Mouse (Mus musculus): Measurements from ENCODE around the gene Hist1h2ak. TPM values are rescaled to one million over a fixed set of nuclear protein-coding genes. Genes with fewer than 3 reads are reported as not detected.
A peak's percentile ranks its signal among the peaks of the same experiment; 100 is the strongest.
"Not testable (repeated sequence)": the region's sequence is repeated elsewhere in the genome, so short reads cannot be mapped to it uniquely, and the experiment has no call there.

The Hist1h2ak gene
- polyA plus RNA-seq, 1 experiment from 2014 or later: 22.2 TPM

DNA sequence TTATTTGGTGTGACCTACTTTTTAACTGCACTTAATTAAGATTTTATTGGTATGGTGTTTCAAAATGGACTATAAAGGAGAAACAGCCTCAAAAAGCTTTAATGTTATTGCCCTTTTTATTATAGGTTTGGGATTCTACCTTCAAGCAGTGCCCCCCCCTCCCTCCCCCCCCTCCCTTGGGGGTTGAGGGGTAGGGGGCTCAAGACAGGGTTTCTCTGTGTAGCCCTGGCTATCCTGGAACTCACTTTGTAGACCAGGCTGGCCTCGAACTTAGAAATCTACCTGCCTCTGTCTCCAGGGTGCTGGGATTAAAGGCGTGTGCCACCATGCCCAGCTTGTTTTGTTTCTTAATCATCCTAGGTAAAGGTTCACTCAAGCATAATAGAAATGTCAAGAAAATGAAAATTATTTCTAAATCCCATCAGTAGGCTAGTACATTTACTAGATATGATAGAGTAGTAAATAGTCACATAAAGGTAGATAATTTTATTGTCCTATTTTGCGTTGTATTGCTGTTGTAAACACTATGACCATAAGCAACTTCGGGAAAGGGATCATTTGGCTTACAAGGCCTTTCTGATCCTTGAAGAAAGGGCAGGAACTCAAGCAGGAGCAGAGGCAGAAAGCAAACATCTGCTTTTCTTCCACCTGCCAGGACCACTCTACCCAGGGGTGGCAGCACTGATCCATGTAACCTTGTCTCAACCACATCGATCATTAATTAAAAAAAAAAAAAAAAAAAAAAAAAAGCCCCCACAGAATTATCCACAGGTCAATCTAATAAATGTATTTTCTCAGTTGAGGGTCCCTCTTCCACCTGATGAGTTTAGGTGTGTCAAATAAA lies 30.4 kb downstream of the Hist1h2ak start:
- H3K4me3 ChIP-seq (replicated peaks): no peak overlapping the region
- H3K27me3 ChIP-seq: no peaks in the 10 kb centered on the region
- no peak overlapping the region for H3K9ac ChIP-seq (replicated peaks)
- no peaks in the 10 kb centered on the region for H3K36me3 ChIP-seq
- no peaks in the 10 kb centered on the region for H3K9me3 ChIP-seq
- ATAC-seq: no peak
- H3K4me1 ChIP-seq (replicated peaks): peaks cover 43% of the 10 kb centered on the region
- H3K4me2 ChIP-seq (replicated peaks): peak overlapping the region; percentile 64; the same call in 1 of the 2 replicates
- 22% methylated on average over 5 of the region's 5 CpGs for WGBS
- no peak overlapping the region for H3K27ac ChIP-seq

DNA sequence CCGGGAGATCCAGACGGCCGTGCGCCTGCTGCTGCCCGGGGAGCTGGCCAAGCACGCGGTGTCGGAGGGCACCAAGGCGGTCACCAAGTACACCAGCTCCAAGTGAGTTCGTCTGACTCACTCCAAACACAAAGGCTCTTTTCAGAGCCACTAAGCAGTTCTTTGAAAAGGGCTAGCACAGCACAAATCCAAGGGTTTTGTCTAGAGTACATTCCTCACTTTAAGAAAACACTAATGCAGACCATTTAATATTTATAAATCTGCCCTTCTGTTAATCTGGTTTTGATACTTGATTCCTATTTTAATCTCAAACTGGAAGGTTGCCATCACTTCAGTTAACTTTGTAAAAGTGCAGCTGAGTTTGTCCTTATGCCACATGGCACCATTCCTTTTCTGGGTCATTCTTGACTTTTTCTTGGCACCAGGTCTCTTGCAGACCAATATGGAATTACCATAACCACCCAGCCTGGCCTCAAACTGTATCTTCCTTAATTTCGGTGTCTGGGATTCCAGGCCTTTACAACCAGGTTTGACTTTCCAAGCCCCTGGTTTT lies 31.2 kb downstream of the Hist1h2ak start:
- H3K4me1 ChIP-seq (replicated peaks): peaks cover 39% of the 10 kb centered on the region
- ATAC-seq: peak; percentile 24; the same call in 1 of the 2 replicates
- WGBS: 1% methylated on average over 11 of the region's 11 CpGs

DNA sequence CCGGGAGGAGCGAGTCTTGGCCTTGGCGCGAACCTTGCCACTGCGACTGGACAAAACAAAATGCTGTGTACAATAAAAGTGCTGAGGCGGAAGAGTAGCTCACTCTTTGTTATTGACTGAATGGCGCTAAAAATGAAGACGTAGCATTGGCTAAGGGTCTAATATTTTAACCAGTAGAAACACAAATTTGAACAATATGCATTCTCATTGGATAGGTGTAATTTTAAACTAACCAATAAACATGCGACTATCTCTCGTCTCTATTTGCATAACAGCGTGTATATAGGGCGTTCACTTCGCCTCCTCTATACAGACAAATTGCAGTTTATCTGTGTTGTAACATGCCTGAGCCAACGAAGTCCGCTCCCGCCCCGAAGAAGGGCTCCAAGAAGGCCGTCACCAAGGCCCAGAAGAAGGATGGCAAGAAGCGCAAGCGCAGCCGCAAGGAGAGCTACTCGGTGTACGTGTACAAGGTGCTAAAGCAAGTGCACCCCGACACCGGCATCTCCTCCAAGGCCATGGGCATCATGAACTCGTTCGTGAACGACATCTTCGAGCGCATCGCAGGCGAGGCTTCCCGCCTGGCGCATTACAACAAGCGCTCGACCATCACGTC lies 31.8 kb downstream of the Hist1h2ak start, which contains the start of gene Hist1h2bm:
Gene Hist1h2bm (plus strand): TSS at position 288 of the 616 bp plus-strand sequence.
- Histone ChIP-seq H3K4me3 (replicated peaks) (peak within 1 kb of the TSS; percentile 40), H3K27ac (peak within 1 kb of the TSS; percentile 91), H3K4me2 (replicated peaks) (peak within 1 kb of the TSS; percentile 64), H3K9ac (replicated peaks) (peak within 1 kb of the TSS; percentile 72), H3K4me1 (replicated peaks) (peaks cover 36% of the 10 kb centered on the region)
- WGBS: under 1% methylated on average over 37 of the region's 37 CpGs
- H3K9me3 ChIP-seq, H3K27me3 ChIP-seq, H3K36me3 ChIP-seq: not testable (repeated sequence)
- ATAC-seq: peak; percentile 97

More for the DNA sequence above, 31.2 kb downstream of the Hist1h2ak start:
- Histone ChIP-seq H3K36me3 (no peaks in the 10 kb centered on the region), H3K9ac (replicated peaks) (peak overlapping the region; percentile 72), H3K4me2 (replicated peaks) (peak overlapping the region; percentile 64), H3K9me3 (no peaks in the 10 kb centered on the region), H3K27me3 (no peaks in the 10 kb centered on the region), H3K27ac (peak overlapping the region; percentile 91), H3K4me3 (replicated peaks) (peak overlapping the region; percentile 40)

DNA sequence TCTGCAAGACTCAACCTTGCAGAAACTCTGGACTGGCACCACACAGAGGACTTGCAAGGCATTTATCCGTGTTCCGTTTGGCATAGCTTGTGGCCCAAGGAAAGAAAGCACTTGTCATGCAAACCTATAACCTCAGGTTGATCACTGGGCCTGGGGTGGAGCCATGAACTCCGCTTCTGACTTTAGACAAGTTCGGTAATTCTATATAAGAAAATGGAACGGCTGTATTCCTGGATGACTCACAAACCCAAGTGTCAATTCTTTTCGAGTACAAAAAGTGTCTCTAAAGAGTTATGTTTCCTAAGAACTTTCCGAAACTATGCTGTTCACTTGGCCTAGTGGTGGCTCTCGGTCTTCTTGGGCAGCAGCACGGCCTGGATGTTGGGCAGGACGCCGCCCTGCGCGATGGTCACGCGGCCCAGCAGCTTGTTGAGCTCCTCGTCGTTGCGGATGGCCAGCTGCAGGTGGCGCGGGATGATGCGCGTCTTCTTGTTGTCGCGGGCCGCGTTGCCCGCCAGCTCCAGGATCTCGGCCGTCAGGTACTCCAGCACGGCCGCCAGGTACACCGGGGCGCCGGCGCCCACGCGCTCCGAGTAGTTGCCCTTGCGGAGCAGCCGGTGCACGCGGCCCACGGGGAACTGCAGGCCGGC lies 32.4 kb downstream of the Hist1h2ak start:
- H3K27me3 ChIP-seq, H3K9me3 ChIP-seq, H3K36me3 ChIP-seq: not testable (repeated sequence)
- peak overlapping the region; percentile 64 for H3K4me2 ChIP-seq (replicated peaks)
- peak overlapping the region; percentile 40 for H3K4me3 ChIP-seq (replicated peaks)
- 2% methylated on average over 23 of the region's 44 CpGs for WGBS
- peak overlapping the region; percentile 77 for H3K27ac ChIP-seq
- peak; percentile 10; the same call in 1 of the 2 replicates for ATAC-seq
- H3K4me1 ChIP-seq (replicated peaks): peaks cover 38% of the 10 kb centered on the region
- H3K9ac ChIP-seq (replicated peaks): peak overlapping the region; percentile 55

DNA sequence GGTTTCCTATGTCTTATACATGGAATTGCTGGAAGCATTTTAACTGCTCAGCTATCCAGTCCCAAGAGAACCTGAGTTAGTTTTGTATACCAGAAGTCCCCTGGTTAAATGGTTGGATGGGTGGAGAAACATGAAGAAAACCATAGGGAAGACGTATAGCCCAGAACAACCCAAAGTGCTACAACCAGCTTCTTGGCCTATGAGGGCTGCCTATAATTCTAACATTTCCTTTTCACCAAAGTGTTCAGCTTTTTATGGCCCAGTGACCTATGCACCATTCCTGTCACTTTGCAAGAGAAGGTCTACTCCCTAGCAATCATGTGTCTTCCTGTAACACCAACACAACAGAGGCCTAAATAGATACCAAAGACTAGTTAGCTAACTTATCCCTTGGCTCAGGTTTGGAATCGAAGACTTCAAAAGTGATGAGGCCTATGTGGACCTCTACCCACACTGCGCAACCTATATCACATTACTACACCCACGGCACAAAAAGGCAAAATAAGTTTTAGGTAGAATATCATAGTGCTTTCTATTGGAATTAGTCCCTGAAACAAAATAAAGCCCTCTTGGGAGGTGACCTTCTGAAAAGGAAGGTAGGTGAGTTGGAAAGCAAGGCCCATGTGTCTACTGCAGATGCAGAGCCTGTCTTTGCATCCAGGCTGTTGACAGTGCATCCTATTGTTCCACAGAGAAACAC lies 35.1 kb downstream of the Hist1h2ak start:
- H3K9me3 ChIP-seq: no peaks in the 10 kb centered on the region
- no peak for ATAC-seq
- no peaks in the 10 kb centered on the region for H3K36me3 ChIP-seq
- peak overlapping the region; percentile 44 for H3K4me3 ChIP-seq (replicated peaks)
- no peaks in the 10 kb centered on the region for H3K27me3 ChIP-seq
- 0 out of 2 replicates have a peak overlapping the region, but pooled peaks have one; percentile 4 for H3K27ac ChIP-seq
- H3K4me2 ChIP-seq (replicated peaks): peak overlapping the region; percentile 77
- WGBS: 59% methylated on average over 4 of the region's 4 CpGs
- peaks cover 46% of the 10 kb centered on the region for H3K4me1 ChIP-seq (replicated peaks)
- peak overlapping the region; percentile 74 for H3K9ac ChIP-seq (replicated peaks)

DNA sequence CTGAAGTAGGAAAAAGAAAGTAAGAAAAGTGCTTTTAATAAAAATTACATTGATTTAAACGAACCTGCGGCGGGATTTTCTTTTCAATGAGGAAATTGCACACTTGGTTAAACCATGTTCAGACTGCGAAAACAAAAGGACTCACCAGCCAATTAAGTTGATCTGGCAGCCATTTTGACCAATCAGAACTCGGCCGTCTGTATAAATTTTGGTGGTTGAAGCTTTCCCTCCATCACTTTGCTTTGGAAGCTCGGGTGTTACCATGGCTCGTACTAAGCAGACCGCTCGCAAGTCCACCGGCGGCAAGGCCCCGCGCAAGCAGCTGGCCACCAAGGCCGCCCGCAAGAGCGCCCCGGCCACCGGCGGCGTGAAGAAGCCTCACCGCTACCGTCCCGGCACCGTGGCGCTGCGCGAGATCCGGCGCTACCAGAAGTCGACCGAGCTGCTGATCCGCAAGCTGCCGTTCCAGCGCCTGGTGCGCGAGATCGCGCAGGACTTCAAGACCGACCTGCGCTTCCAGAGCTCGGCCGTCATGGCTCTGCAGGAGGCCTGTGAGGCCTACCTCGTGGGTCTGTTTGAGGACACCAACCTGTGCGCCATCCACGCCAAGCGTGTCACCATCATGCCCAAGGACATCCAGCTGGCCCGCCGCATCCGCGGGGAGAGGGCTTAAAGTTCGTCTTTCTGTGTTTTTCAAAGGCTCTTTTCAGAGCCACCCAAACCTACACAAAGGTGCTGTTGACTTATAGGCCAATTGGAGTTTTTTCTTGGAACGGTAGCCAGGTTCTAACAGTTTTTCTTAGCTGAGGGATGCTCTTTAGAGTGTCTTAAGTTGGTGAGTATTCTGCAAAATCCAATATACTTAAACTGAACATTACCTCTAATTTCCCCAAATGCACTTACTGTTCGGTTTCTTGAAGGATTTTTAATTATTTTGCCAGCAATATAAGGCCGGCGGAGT lies 36.0 kb downstream of the Hist1h2ak start, which contains the start of gene Hist1h3h:
Gene Hist1h3h (plus strand): TSS at position 263 of the 961 bp plus-strand sequence.
- peak within 1 kb of the TSS; percentile 96 for H3K27ac ChIP-seq
- peak within 1 kb of the TSS; percentile 77 for H3K4me2 ChIP-seq (replicated peaks)
- H3K4me3 ChIP-seq (replicated peaks): peak within 1 kb of the TSS; percentile 49
- not testable (repeated sequence) for H3K27me3 ChIP-seq, H3K9me3 ChIP-seq, H3K36me3 ChIP-seq
- H3K4me1 ChIP-seq (replicated peaks): peaks cover 45% of the 10 kb centered on the region
- under 1% methylated on average over 27 of the region's 56 CpGs for WGBS
- H3K9ac ChIP-seq (replicated peaks): peak within 1 kb of the TSS; percentile 74
- ATAC-seq: peak; percentile 38; the same call in 1 of the 2 replicates

DNA sequence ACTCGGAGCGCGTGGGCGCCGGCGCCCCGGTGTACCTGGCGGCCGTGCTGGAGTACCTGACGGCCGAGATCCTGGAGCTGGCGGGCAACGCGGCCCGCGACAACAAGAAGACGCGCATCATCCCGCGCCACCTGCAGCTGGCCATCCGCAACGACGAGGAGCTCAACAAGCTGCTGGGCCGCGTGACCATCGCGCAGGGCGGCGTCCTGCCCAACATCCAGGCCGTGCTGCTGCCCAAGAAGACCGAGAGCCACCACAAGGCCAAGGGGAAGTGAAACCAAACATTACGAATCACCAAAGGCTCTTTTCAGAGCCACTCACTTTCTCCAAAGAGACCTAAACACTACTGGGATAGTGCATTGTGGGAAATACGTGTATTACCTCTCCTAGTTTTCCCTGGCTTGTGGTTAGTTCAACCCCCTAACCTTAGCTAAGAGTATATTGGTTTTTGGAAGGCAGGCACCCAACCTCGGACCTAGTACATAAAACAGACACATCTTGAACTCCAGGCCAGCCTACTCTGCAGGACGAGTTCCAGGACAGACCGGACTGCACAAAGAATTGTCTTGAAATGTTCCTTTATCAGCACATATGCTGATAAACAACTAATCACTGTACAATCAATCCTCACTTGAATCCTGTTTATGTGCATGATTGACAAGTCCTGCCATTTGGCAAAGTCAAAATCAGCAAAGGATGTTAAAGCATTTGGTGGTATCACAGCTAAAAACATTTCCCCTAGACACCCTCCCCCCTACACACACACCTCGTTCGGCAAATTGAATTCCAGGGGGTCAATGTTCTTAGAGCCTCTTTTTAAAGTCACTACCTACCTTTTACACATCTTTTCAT lies 36.9 kb downstream of the Hist1h2ak start:
- H3K9ac ChIP-seq (replicated peaks): peak overlapping the region; percentile 72
- not testable (repeated sequence) for H3K36me3 ChIP-seq, H3K9me3 ChIP-seq, H3K27me3 ChIP-seq
- peak overlapping the region; percentile 77 for H3K4me2 ChIP-seq (replicated peaks)
- ATAC-seq: peak; percentile 35; the same call in 1 of the 2 replicates
- peak overlapping the region; percentile 96 for H3K27ac ChIP-seq
- peak overlapping the region; percentile 49 for H3K4me3 ChIP-seq (replicated peaks)
- WGBS: under 1% methylated on average over 15 of the region's 38 CpGs
- peaks cover 41% of the 10 kb centered on the region for H3K4me1 ChIP-seq (replicated peaks)

DNA sequence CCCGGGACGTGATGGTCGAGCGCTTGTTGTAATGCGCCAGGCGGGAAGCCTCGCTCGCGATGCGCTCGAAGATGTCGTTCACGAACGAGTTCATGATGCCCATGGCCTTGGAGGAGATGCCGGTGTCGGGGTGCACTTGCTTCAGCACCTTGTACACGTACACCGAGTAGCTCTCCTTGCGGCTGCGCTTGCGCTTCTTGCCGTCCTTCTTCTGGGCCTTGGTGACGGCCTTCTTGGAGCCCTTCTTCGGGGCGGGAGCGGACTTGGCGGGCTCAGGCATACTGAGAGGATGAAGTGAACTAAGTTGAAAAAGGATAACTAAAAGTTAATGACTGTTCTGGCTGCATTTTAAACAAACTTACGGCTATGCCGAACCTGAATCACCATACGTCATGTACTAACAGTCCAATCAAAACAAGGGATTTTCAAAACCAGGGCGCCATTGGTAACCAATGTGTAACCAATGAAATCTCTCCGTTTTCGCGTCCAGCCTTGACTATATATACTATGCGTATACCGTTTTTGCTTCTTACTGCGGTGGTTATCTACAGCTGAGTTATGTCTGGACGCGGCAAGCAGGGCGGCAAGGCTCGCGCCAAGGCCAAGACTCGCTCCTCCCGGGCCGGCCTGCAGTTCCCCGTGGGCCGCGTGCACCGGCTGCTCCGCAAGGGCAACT lies 37.6 kb downstream of the Hist1h2ak start, which contains the start of the genes Hist1h2bl and Hist1h2ai:
Gene Hist1h2bl (minus strand): TSS at position 280 of the 676 bp plus-strand sequence.
Gene Hist1h2ai (plus strand): TSS at position 559 of the 676 bp plus-strand sequence.
- 0% methylated on average over 36 of the region's 50 CpGs for WGBS
- peak; percentile 94 for ATAC-seq
- not testable (repeated sequence) for H3K27me3 ChIP-seq, H3K36me3 ChIP-seq, H3K9me3 ChIP-seq
- H3K4me1 ChIP-seq (replicated peaks): peaks cover 45% of the 10 kb centered on the region
- peak within 1 kb of the TSS; percentile 72 for H3K9ac ChIP-seq (replicated peaks)
- peak within 1 kb of the TSS; percentile 49 for H3K4me3 ChIP-seq (replicated peaks)
- H3K4me2 ChIP-seq (replicated peaks): peak within 1 kb of the TSS; percentile 77
- peak within 1 kb of the TSS; percentile 96 for H3K27ac ChIP-seq

DNA sequence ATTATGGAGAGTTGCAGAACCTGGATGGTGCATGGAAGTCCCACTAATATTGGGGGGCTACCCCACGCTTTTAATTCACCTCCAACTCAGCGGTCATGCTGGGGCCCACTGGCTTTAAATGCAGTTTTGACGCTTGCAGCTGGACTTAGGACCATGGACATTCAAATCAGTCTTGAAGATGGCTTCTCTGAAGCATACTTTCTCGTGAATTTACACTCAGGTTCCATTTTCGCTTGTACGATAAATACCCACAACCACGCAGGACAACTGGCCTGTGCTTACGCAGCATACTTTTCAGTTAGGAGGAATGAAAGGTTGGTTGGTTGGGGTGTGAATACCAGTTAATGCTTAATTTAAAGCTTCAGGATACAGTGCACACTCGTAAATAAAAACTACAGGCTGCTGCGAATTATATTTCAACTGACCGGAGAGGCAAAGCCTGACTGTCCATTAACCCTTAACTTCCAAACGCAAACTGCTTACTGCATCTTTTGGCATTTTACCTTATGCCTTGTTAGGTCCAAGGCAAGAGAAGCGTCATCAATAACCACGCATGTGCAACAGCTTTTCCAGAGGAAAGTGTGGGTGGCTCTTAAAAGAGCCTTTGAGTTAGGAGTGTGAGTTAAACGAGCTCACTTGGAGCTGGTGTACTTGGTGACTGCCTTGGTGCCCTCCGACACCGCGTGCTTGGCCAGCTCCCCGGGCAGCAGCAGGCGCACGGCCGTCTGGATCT lies 38.3 kb downstream of the Hist1h2ak start:
- Histone ChIP-seq H3K4me3 (replicated peaks) (peak overlapping the region; percentile 49), H3K4me2 (replicated peaks) (peak overlapping the region; percentile 77), H3K36me3 (no peaks in the 10 kb centered on the region), H3K4me1 (replicated peaks) (peaks cover 38% of the 10 kb centered on the region), H3K27ac (peak overlapping the region; percentile 96), H3K27me3 (no peaks in the 10 kb centered on the region), H3K9me3 (no peaks in the 10 kb centered on the region), H3K9ac (replicated peaks) (peak overlapping the region; percentile 65)
- under 1% methylated on average over 22 of the region's 22 CpGs for WGBS
- peak; percentile 2; the same call in 1 of the 2 replicates for ATAC-seq
